Comparison of ENCODE assay signal across 15 mouse cellular contexts in the genomic region with DNA sequence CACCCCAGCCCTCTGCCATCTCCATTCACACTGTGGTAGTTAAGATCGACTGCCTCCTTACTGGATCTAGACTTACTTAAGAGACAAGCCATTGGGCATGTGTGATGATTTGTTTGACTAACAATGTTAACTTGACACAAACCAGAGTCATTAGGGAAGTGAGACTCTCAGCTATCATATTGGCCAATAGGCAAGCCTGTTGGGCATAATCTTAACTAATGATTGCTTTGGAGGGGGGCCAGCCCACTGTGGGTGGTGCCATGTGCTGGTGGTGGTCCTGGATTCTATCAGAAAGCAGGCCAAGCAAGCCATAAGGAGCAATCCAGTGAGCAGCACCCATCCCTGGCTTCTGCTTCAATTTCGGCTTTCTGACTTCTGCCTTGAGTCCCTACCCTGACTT.
"Had no signal": no experiment of that assay in that cellular context is flagged by ENCODE, and none has a peak within 500 bp of the region (broad histone marks: within the 10 kb centered on the region; RNA-seq: fewer than 3 reads in every experiment).

No protein-coding gene starts in this region.

- H3K4me3 ChIP-seq: neural tube, embryonic 15.5 days; stomach, embryonic 15.5 days had no signal

- H3K9me3 ChIP-seq: neural tube, embryonic 15.5 days; stomach, embryonic 15.5 days had no signal

- H3K27ac ChIP-seq: neural tube, embryonic 15.5 days; stomach, embryonic 15.5 days; stomach, postnatal 0 days had no signal

- DNase-seq: retina, postnatal 1 day; right cerebral cortex, adult 18-20 months; right cerebral cortex, postnatal 14 days; right cerebral cortex, postnatal 25 days; right cerebral cortex, postnatal 4 days; spleen, adult 18-20 months; thymus, adult 18-20 months; thymus, adult 2 months; thymus, postnatal 14 days; thymus, postnatal 25 days; thymus, postnatal 36 days; thymus, postnatal 4 days had no signal

- H3K27me3 ChIP-seq: neural tube, embryonic 15.5 days; stomach, embryonic 15.5 days had no signal

- H3K36me3 ChIP-seq: neural tube, embryonic 15.5 days; stomach, embryonic 15.5 days had no signal
